ENCODE assay signal across 8 mouse cellular contexts in the genomic region with DNA sequence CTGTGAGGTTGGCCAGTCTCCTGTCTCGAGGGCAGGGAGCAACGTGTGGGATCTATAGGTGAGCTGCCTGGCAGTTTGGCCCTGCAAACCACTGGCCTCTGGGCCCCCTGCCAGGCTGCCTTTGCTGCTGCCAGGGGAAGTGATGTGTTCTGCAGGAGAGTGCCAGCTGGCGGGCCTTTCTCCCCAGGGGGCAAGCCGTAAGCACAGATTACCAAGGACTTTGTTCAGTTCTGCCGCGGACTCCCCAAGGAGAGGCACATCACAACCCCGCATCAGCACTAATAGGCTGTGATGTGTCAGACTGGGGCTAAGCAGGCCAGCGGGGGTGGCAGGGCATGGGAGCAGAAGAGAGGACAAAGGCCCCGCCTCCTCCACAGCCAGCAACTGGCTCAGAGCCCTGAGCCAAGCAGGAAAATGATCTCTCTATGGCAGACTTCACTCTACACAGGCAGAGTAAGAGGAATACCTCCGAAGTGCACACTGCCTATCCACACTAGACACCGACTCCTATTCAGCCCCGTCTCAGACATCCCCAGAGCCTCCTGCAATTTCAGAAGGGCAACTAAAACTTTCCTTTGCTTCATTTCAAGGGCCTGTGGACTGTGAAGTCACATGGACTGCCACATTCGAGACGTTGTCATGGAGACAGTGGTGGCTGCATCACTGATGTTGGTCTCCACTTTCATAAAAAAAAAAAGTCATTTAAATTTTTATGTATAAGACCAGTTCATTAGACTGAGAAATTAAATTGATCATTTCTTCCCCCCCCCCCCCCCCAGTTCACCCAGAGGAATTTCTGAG.
A peak's percentile ranks its signal among the peaks of the same experiment; 100 is the strongest.
DNase-seq lines count a peak whose midpoint lies in the region; ATAC-seq lines count a peak whose summit lies in the region.

No protein-coding gene starts in this region.

- peak overlapping the region; percentile 39; the same call in 1 of the 2 replicates for H3K27ac ChIP-seq in neural tube, embryonic 11.5 days (ENCODE audit: low read depth, low read length)
- H3K27ac ChIP-seq in forebrain, embryonic 10.5 days = peak overlapping the region; percentile 27; the same call in 1 of the 2 replicates
- 0 out of 2 replicates have a peak overlapping the region, but pooled peaks have one; percentile 20 for H3K27ac ChIP-seq in heart, embryonic 13.5 days (replicated peaks)
- H3K27ac ChIP-seq in kidney, embryonic 16.5 days (ENCODE audit: low read length) = 0 out of 2 replicates have a peak overlapping the region, but pooled peaks have one; percentile 3
- peak overlapping the region; percentile 61 for H3K27ac ChIP-seq in limb, embryonic 15.5 days
- peak overlapping the region; percentile 75 for H3K27ac ChIP-seq in neural tube, embryonic 15.5 days (replicated peaks)

- H3K27me3 ChIP-seq in neural tube, embryonic 11.5 days (ENCODE audit: control insufficient read depth, insufficient read depth, low read length) = peaks cover 8% of the 10 kb centered on the region
- H3K27me3 ChIP-seq in forebrain, embryonic 10.5 days (ENCODE audit: poor library complexity, severe bottlenecking) = peaks cover 100% of the 10 kb centered on the region
- H3K27me3 ChIP-seq in heart, embryonic 13.5 days (replicated peaks) = peaks cover 39% of the 10 kb centered on the region
- H3K27me3 ChIP-seq in kidney, embryonic 16.5 days (ENCODE audit: insufficient read depth, low read length) = peaks cover 17% of the 10 kb centered on the region; the same call in 1 of the 2 replicates
- H3K27me3 ChIP-seq in limb, embryonic 15.5 days = peaks cover 4% of the 10 kb centered on the region
- no peaks in the 10 kb centered on the region for H3K27me3 ChIP-seq in neural tube, embryonic 15.5 days (replicated peaks)

- peak; percentile 63; the same call in 1 of the 2 replicates for ATAC-seq in neural tube, embryonic 11.5 days (ENCODE audit: insufficient read depth, low FRiP score, low TSS enrichment)
- ATAC-seq in heart, embryonic 13.5 days (ENCODE audit: extremely low read depth, insufficient number of reproducible peaks, low FRiP score, low TSS enrichment) = 0 out of 2 replicates have a peak, but pooled peaks have one; percentile 24
- peak; percentile 74 for ATAC-seq in kidney, embryonic 16.5 days (ENCODE audit: low FRiP score, low TSS enrichment)
- peak; percentile 70 for ATAC-seq in limb, embryonic 15.5 days (ENCODE audit: insufficient number of reproducible peaks, low FRiP score, low TSS enrichment, low read depth)
- peak; percentile 60 for ATAC-seq in neural tube, embryonic 15.5 days (ENCODE audit: low FRiP score)

- WGBS in neural tube, embryonic 11.5 days = 5% methylated on average over 14 of the region's 14 CpGs
- 9% methylated on average over 14 of the region's 14 CpGs for WGBS in forebrain, embryonic 10.5 days
- 18% methylated on average over 14 of the region's 14 CpGs for WGBS in heart, embryonic 13.5 days
- 20% methylated on average over 14 of the region's 14 CpGs for WGBS in kidney, embryonic 16.5 days
- 18% methylated on average over 14 of the region's 14 CpGs for WGBS in limb, embryonic 15.5 days
- 7% methylated on average over 14 of the region's 14 CpGs for WGBS in neural tube, embryonic 15.5 days

- H3K4me1 ChIP-seq in neural tube, embryonic 11.5 days (ENCODE audit: control insufficient read depth, insufficient read depth, low read length) = peaks cover 43% of the 10 kb centered on the region
- H3K4me1 ChIP-seq in forebrain, embryonic 10.5 days = peaks cover 76% of the 10 kb centered on the region
- peaks cover 15% of the 10 kb centered on the region for H3K4me1 ChIP-seq in heart, embryonic 13.5 days
- H3K4me1 ChIP-seq in kidney, embryonic 16.5 days (ENCODE audit: insufficient read depth, low read length) = peaks cover 26% of the 10 kb centered on the region
- peaks cover 28% of the 10 kb centered on the region for H3K4me1 ChIP-seq in limb, embryonic 15.5 days
- H3K4me1 ChIP-seq in neural tube, embryonic 15.5 days = peaks cover 52% of the 10 kb centered on the region

- H3K9ac ChIP-seq in neural tube, embryonic 11.5 days (ENCODE audit: low read length) = no peak overlapping the region
- peak overlapping the region; percentile 15; the same call in 1 of the 2 replicates for H3K9ac ChIP-seq in heart, embryonic 13.5 days
- no peak overlapping the region for H3K9ac ChIP-seq in kidney, embryonic 16.5 days (replicated peaks; ENCODE audit: low read length)
- H3K9ac ChIP-seq in limb, embryonic 15.5 days = no peak overlapping the region
- no peak overlapping the region for H3K9ac ChIP-seq in neural tube, embryonic 15.5 days (replicated peaks)

- no peak overlapping the region for H3K4me3 ChIP-seq in neural tube, embryonic 11.5 days (ENCODE audit: low read depth, low read length)
- peak overlapping the region; percentile 24 for H3K4me3 ChIP-seq in forebrain, embryonic 10.5 days
- H3K4me3 ChIP-seq in heart, embryonic 13.5 days = no peak overlapping the region
- no peak overlapping the region for H3K4me3 ChIP-seq in kidney, embryonic 16.5 days (ENCODE audit: low read length)
- H3K4me3 ChIP-seq in limb, embryonic 15.5 days = peak overlapping the region; percentile 7; the same call in 1 of the 2 replicates
- H3K4me3 ChIP-seq in neural tube, embryonic 15.5 days (replicated peaks) = no peak overlapping the region

- DNase-seq in neural tube, embryonic 11.5 days (ENCODE audit: low spot score) = peak; percentile 63
- no peak for DNase-seq in neural tube, embryonic 10.5 days (ENCODE audit: extremely low spot score, low spot score)
- peak; percentile 47 for DNase-seq in forebrain, embryonic 10.5 days (ENCODE audit: extremely low spot score, low spot score)
- DNase-seq in thymus, postnatal 0 days (ENCODE audit: low spot score) = no peak

- H3K36me3 ChIP-seq in neural tube, embryonic 11.5 days (ENCODE audit: control insufficient read depth, insufficient read depth, low read length) = no peaks in the 10 kb centered on the region
- no peaks in the 10 kb centered on the region for H3K36me3 ChIP-seq in forebrain, embryonic 10.5 days (replicated peaks)
- no peaks in the 10 kb centered on the region for H3K36me3 ChIP-seq in heart, embryonic 13.5 days
- H3K36me3 ChIP-seq in kidney, embryonic 16.5 days (ENCODE audit: insufficient read depth, low read length) = no peaks in the 10 kb centered on the region
- H3K36me3 ChIP-seq in limb, embryonic 15.5 days = no peaks in the 10 kb centered on the region
- H3K36me3 ChIP-seq in neural tube, embryonic 15.5 days = no peaks in the 10 kb centered on the region

- no peak overlapping the region for H3K4me2 ChIP-seq in neural tube, embryonic 11.5 days (ENCODE audit: low read depth)
- peak overlapping the region; percentile 50 for H3K4me2 ChIP-seq in heart, embryonic 13.5 days
- H3K4me2 ChIP-seq in kidney, embryonic 16.5 days (replicated peaks; ENCODE audit: low read depth, low read length) = 0 out of 2 replicates have a peak overlapping the region, but pooled peaks have one; percentile 4
- H3K4me2 ChIP-seq in limb, embryonic 15.5 days = peak overlapping the region; percentile 26
- peak overlapping the region; percentile 32 for H3K4me2 ChIP-seq in neural tube, embryonic 15.5 days

- H3K9me3 ChIP-seq in neural tube, embryonic 11.5 days (ENCODE audit: control insufficient read depth, low read length) = no peaks in the 10 kb centered on the region
- no peaks in the 10 kb centered on the region for H3K9me3 ChIP-seq in forebrain, embryonic 10.5 days
- no peaks in the 10 kb centered on the region for H3K9me3 ChIP-seq in heart, embryonic 13.5 days
- H3K9me3 ChIP-seq in kidney, embryonic 16.5 days (ENCODE audit: low read length) = no peaks in the 10 kb centered on the region
- no peaks in the 10 kb centered on the region for H3K9me3 ChIP-seq in limb, embryonic 15.5 days
- H3K9me3 ChIP-seq in neural tube, embryonic 15.5 days (replicated peaks) = no peaks in the 10 kb centered on the region

Comparison
In these comparisons a context has a peak if more than half of its experiments do, and no peak if none do; other contexts are left out.
1. DNase-seq: peak in neural tube, embryonic 11.5 days (single experiment) and forebrain, embryonic 10.5 days (single experiment); none in neural tube, embryonic 10.5 days (single experiment) and thymus, postnatal 0 days (single experiment).
2. ATAC-seq: peak in every context shown above with its lines; median percentile 74 in kidney, embryonic 16.5 days; 70 in limb, embryonic 15.5 days; 63 in neural tube, embryonic 11.5 days; 60 in neural tube, embryonic 15.5 days; 24 in heart, embryonic 13.5 days.
3. H3K27ac ChIP-seq: peak in every context shown above with its lines; median percentile 75 in neural tube, embryonic 15.5 days; 61 in limb, embryonic 15.5 days; 39 in neural tube, embryonic 11.5 days; 27 in forebrain, embryonic 10.5 days; 20 in heart, embryonic 13.5 days; 3 in kidney, embryonic 16.5 days.
4. H3K4me3 ChIP-seq: peak in forebrain, embryonic 10.5 days (single experiment) and limb, embryonic 15.5 days (single experiment); none in neural tube, embryonic 11.5 days (single experiment), heart, embryonic 13.5 days (single experiment), kidney, embryonic 16.5 days (single experiment) and neural tube, embryonic 15.5 days (single experiment).